Mouse (Mus musculus) limb, embryonic 13.5 days (tissue): ENCODE measurements around the gene Calb2. TPM values are rescaled to one million over a fixed set of nuclear protein-coding genes. Genes with fewer than 3 reads are reported as not detected.

Experiments
- ATAC-seq: fragments of 200-750 bp; cut with Nextera tagmentation; 2 replicates; pipeline ENCODE4 v1.8.0; 2017; ENCODE audit warnings: low read depth, moderate number of reproducible peaks, moderate TSS enrichment; ENCODE audit not compliant: low FRiP score
- H3K27ac ChIP-seq: fragments of 300-500 bp; sonication (generic); 2 replicates; pipeline ENCODE4 v1.5.1; 2015; ENCODE audit warnings: inconsistent platforms, mild to moderate bottlenecking, moderate library complexity
- H3K27me3 ChIP-seq: fragments of 300-500 bp; sonication (generic); 2 replicates; pipeline ENCODE4 v1.6.1; 2015; ENCODE audit warnings: mild to moderate bottlenecking, inconsistent platforms
- H3K36me3 ChIP-seq: fragments of 300-500 bp; sonication (generic); 2 replicates; pipeline ENCODE4 v1.6.1; 2015; ENCODE audit warnings: inconsistent platforms, mild to moderate bottlenecking, moderate library complexity
- H3K4me1 ChIP-seq: fragments of 300-500 bp; sonication (generic); 2 replicates; pipeline ENCODE4 v1.6.1; 2015; ENCODE audit warnings: inconsistent platforms
- H3K4me2 ChIP-seq: fragments of 300-500 bp; sonication (generic); replicated peaks from 2 replicates; pipeline ENCODE4 v1.6.1; 2015; ENCODE audit warnings: inconsistent platforms, mild to moderate bottlenecking, moderate library complexity
- H3K4me3 ChIP-seq: fragments of 300-500 bp; sonication (generic); 2 replicates; pipeline ENCODE4 v1.5.1; 2015; ENCODE audit warnings: moderate library complexity, mild to moderate bottlenecking, inconsistent platforms
- H3K9ac ChIP-seq: fragments of 300-500 bp; sonication (generic); 2 replicates; pipeline ENCODE4 v1.6.1; 2015; ENCODE audit warnings: mild to moderate bottlenecking, inconsistent platforms
- H3K9me3 ChIP-seq: fragments of 300-500 bp; sonication (generic); 2 replicates; pipeline ENCODE4 v1.6.1; 2016; ENCODE audit warnings: inconsistent platforms
- WGBS: fragments of 180-500 bp; shearing (Covaris S2); methylation state at CpG from one replicate; pipeline ENCODE4 v1.1.7; 2015; 5-methylcytosine and 5-hydroxymethylcytosine counted together
- polyA plus RNA-seq: library from polyadenylated mRNA; unstranded; fragments of >200 nt; fragmentation: Nextera tagmentation; extraction: Ambion mirVana; gene quantifications from 2 replicates; pipeline ENCODE4 v1.2.1, GENCODE M21; 2015

Gene Calb2
- polyA plus RNA-seq, result 4.0 and 4.1 TPM in 2 replicates

GRCm38 (mm10) chr8:110168046-110168445 is at the start of gene Calb2:
TSS of gene Calb2 (minus strand) at chr8:110168210.
- Histone ChIP-seq H3K4me3 (peak within 1 kb of the TSS; percentile 28), H3K36me3 (no peaks in the 10 kb centered on the region), H3K4me2 (peak within 1 kb of the TSS; percentile 52), H3K9me3 (no peaks in the 10 kb centered on the region), H3K9ac (peak within 1 kb of the TSS; percentile 53), H3K27me3 (peaks cover 45% of the 10 kb centered on the region), H3K4me1 (peaks cover 8% of the 10 kb centered on the region; the same call in 1 of the 2 replicates), H3K27ac (no peak within 1 kb of the TSS)
- under 1% methylated on average over 33 of the region's 33 CpGs for WGBS
- ATAC-seq, result peak; percentile 71

- H3K9me3 ChIP-seq, result no peaks in the 10 kb centered on the region
- ATAC-seq, result peak; percentile 99
- peak overlapping the region; percentile 76 for H3K4me2 ChIP-seq
- WGBS, result under 1% methylated on average over 43 of the region's 43 CpGs
- H3K36me3 ChIP-seq, result peaks cover 20% of the 10 kb centered on the region
- no peaks in the 10 kb centered on the region for H3K27me3 ChIP-seq
- peak overlapping the region; percentile 61 for H3K4me3 ChIP-seq
- no peak overlapping the region for H3K27ac ChIP-seq
- peak overlapping the region; percentile 62 for H3K9ac ChIP-seq
- H3K4me1 ChIP-seq, result peaks cover 13% of the 10 kb centered on the region
Measured at GRCm38 (mm10) chr8:110217681-110218131, 49.7 kb upstream of the Calb2 start.

GRCm38 (mm10) chr8:110217198-110217597 is 49.2 kb upstream of the Calb2 start:
- Histone ChIP-seq H3K27ac (no peak overlapping the region), H3K9me3 (no peaks in the 10 kb centered on the region), H3K4me2 (peak overlapping the region; percentile 76), H3K9ac (no peak overlapping the region), H3K27me3 (no peaks in the 10 kb centered on the region), H3K36me3 (peaks cover 15% of the 10 kb centered on the region), H3K4me3 (peak overlapping the region; percentile 61), H3K4me1 (peaks cover 12% of the 10 kb centered on the region)
- 30% methylated on average over 5 of the region's 5 CpGs for WGBS
- peak; percentile 26; the same call in 1 of the 2 replicates for ATAC-seq

- no peak for ATAC-seq
- WGBS, result 78% methylated on average over 5 of the region's 5 CpGs
- Histone ChIP-seq H3K9me3 (no peaks in the 10 kb centered on the region), H3K9ac (no peak overlapping the region), H3K27ac (no peak overlapping the region), H3K36me3 (peaks cover 5% of the 10 kb centered on the region), H3K4me3 (no peak overlapping the region), H3K4me2 (no peak overlapping the region), H3K4me1 (peaks cover 12% of the 10 kb centered on the region), H3K27me3 (no peaks in the 10 kb centered on the region)
Measured at GRCm38 (mm10) chr8:110216253-110216652, 48.2 kb upstream of the Calb2 start.

GRCm38 (mm10) chr8:110215365-110215764 is 47.4 kb upstream of the Calb2 start, which contains the start of gene Cmtr2:
TSS of gene Cmtr2 (plus strand) at chr8:110215665.
- ATAC-seq, result no peak
- 62% methylated on average over 7 of the region's 7 CpGs for WGBS
- Histone ChIP-seq H3K4me1 (peaks cover 12% of the 10 kb centered on the region), H3K4me3 (no peak within 1 kb of the TSS), H3K9ac (no peak within 1 kb of the TSS), H3K36me3 (no peaks in the 10 kb centered on the region), H3K4me2 (no peak within 1 kb of the TSS), H3K27me3 (no peaks in the 10 kb centered on the region), H3K27ac (no peak within 1 kb of the TSS), H3K9me3 (no peaks in the 10 kb centered on the region)

- Histone ChIP-seq H3K27ac (no peak overlapping the region), H3K27me3 (no peaks in the 10 kb centered on the region), H3K4me3 (no peak overlapping the region), H3K9ac (no peak overlapping the region), H3K4me1 (no peaks in the 10 kb centered on the region), H3K4me2 (no peak overlapping the region), H3K36me3 (no peaks in the 10 kb centered on the region), H3K9me3 (no peaks in the 10 kb centered on the region; the same call in 1 of the 2 replicates)
- WGBS, result 30% methylated on average over 11 of the region's 11 CpGs
- ATAC-seq, result no peak
Measured at GRCm38 (mm10) chr8:110201806-110202205, 33.8 kb upstream of the Calb2 start.

GRCm38 (mm10) chr8:110196678-110197077 is 28.7 kb upstream of the Calb2 start:
- Histone ChIP-seq H3K9me3 (no peaks in the 10 kb centered on the region), H3K4me3 (no peak overlapping the region), H3K27me3 (no peaks in the 10 kb centered on the region), H3K27ac (no peak overlapping the region), H3K4me2 (no peak overlapping the region), H3K36me3 (no peaks in the 10 kb centered on the region), H3K4me1 (no peaks in the 10 kb centered on the region), H3K9ac (no peak overlapping the region)
- 1% methylated on average over 5 of the region's 5 CpGs for WGBS
- ATAC-seq, result no peak

GRCm38 (mm10) chr8:110188961-110189750 is 21.1 kb upstream of the Calb2 start:
- Histone ChIP-seq H3K9me3 (no peaks in the 10 kb centered on the region), H3K4me1 (peaks cover 11% of the 10 kb centered on the region; the same call in 1 of the 2 replicates), H3K4me2 (no peak overlapping the region), H3K27me3 (0 out of 2 replicates have a peak, but pooled peaks cover 4% of the 10 kb centered on the region), H3K27ac (no peak overlapping the region), H3K9ac (no peak overlapping the region), H3K36me3 (no peaks in the 10 kb centered on the region), H3K4me3 (no peak overlapping the region)
- ATAC-seq, result no peak
- WGBS, result 10% methylated on average over 8 of the region's 8 CpGs

- Histone ChIP-seq H3K36me3 (no peaks in the 10 kb centered on the region), H3K27me3 (0 out of 2 replicates have a peak, but pooled peaks cover 4% of the 10 kb centered on the region), H3K9ac (no peak overlapping the region), H3K4me3 (no peak overlapping the region), H3K4me1 (peaks cover 11% of the 10 kb centered on the region; the same call in 1 of the 2 replicates), H3K9me3 (no peaks in the 10 kb centered on the region), H3K4me2 (no peak overlapping the region), H3K27ac (no peak overlapping the region)
- ATAC-seq, result no peak
- 77% methylated on average over 4 of the region's 4 CpGs for WGBS
Measured at GRCm38 (mm10) chr8:110185538-110185937, 17.5 kb upstream of the Calb2 start.

GRCm38 (mm10) chr8:110183748-110184147 is 15.7 kb upstream of the Calb2 start:
- H3K36me3 ChIP-seq, result no peaks in the 10 kb centered on the region
- H3K4me2 ChIP-seq, result no peak overlapping the region
- peaks cover 9% of the 10 kb centered on the region; the same call in 1 of the 2 replicates for H3K27me3 ChIP-seq
- no peak for ATAC-seq
- H3K4me3 ChIP-seq, result no peak overlapping the region
- H3K9ac ChIP-seq, result no peak overlapping the region
- WGBS, result 23% methylated on average over 11 of the region's 11 CpGs
- H3K4me1 ChIP-seq, result 0 out of 2 replicates have a peak, but pooled peaks cover under 1% of the 10 kb centered on the region
- no peak overlapping the region for H3K27ac ChIP-seq
- no peaks in the 10 kb centered on the region for H3K9me3 ChIP-seq

GRCm38 (mm10) chr8:110182735-110183367 is 14.8 kb upstream of the Calb2 start:
- H3K4me1 ChIP-seq, result peaks cover 1% of the 10 kb centered on the region; the same call in 1 of the 2 replicates

More at GRCm38 (mm10) chr8:110182735-110183367, 14.8 kb upstream of the Calb2 start:
- Histone ChIP-seq H3K36me3 (no peaks in the 10 kb centered on the region), H3K4me3 (no peak overlapping the region), H3K4me2 (no peak overlapping the region), H3K9ac (no peak overlapping the region), H3K27ac (no peak overlapping the region), H3K27me3 (peaks cover 13% of the 10 kb centered on the region; the same call in 1 of the 2 replicates), H3K9me3 (no peaks in the 10 kb centered on the region)
- 81% methylated on average over 11 of the region's 11 CpGs for WGBS
- no peak for ATAC-seq
